Mouse (Mus musculus): Measurements from ENCODE around the gene Snapin. TPM values are rescaled to one million over a fixed set of nuclear protein-coding genes. Genes with fewer than 3 reads are reported as not detected.

The Snapin gene
- total RNA-seq, 2 experiments from 2014 or later, result 55.9 to 62.7 TPM

- intact Hi-C loops (cut with DNase I), result no loop called here
- DNase-seq, result no peak
Measured at GRCm38 (mm10) chr3:90461935-90462334, 28.9 kb downstream of the Snapin start.

DNA sequence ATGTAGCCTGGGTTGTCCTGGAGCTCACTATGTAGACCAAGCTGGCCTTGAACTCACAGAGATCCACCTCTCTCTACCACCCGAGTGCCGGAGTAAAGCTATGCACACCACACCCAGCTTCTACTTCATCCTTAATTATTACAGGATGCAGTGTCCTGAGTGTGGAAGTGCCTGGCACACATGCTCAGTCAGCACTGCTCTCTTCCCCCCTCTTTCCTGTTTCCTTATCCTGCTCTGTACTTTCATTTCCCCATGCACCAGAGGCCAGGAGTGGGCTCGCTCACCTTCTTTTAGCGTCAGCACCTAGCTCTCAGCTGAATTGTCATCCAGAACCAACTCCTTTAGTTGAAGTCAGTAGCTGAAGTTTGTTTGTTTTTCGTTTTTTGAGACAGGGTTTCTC, 30.5 kb downstream of the Snapin start:
- intact Hi-C loops (cut with DNase I), result no loop called here

GRCm38 (mm10) chr3:90459727-90460126, 31.1 kb downstream of the Snapin start:
- intact Hi-C loops (cut with DNase I), result no loop called here
- DNase-seq, result no peak

More for the DNA sequence above, 30.5 kb downstream of the Snapin start:
- no peak for DNase-seq

DNA sequence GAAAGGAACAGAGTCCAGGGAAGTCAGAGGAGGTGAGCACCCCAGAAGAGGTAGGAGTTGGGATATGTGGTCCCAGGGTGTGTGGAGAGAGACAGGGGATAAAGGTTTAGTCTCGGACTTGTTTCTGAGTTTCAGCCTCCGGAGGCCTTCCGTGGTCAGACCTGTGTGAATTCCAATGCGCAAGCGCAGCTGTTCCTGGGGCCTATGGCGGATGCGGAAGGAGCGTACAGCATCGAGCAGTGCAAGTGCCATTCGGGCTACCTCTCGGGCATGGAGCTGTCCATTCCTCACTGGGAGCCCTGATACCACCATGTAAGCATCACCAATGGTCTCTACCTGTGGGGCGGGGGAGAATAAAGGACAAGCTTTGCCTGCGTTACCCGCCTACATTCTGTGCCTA, 35.9 kb downstream of the Snapin start:
- no peak for DNase-seq
- intact Hi-C loops (cut with DNase I), result no loop called here

DNA sequence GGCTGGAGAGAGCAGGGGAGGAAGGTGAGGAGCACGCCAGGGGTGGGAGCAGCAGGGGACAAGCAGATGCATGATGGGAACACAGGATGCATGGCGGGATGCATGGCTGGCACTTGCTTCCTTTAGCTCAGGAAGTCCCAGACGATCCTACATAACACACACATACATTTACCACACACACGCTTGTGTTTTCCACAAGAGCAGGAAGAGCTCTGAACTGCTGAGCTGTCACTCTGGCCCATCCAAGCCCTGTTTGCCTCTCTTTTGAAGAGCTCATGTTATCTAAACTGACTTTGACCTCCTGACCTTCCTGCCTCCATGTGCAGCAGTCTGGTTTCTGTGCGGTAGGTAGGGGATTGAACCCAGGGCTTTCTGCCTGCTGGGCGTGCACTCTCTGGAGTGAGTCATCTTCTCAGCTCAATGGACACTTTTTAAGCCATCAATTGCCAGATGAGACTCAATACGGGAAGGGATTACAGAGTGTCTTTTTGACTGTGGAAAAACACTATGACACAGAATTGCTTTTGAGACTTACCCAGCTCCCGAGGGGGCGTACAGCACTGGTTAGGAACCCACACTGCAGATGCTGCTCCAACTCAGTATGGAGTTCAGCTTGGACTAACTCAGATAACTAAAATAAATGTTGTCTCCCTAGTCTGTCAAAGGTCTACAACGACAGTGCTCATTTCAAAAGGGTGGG, 39.3 kb downstream of the Snapin start:
- intact Hi-C loops (cut with DNase I), result no loop called here
- peak in 1 of 2 experiments; percentile 17 for DNase-seq

GRCm38 (mm10) chr3:90450874-90451273, 40.0 kb downstream of the Snapin start:
- intact Hi-C loops (cut with DNase I), result no loop called here
- DNase-seq, result no peak

DNA sequence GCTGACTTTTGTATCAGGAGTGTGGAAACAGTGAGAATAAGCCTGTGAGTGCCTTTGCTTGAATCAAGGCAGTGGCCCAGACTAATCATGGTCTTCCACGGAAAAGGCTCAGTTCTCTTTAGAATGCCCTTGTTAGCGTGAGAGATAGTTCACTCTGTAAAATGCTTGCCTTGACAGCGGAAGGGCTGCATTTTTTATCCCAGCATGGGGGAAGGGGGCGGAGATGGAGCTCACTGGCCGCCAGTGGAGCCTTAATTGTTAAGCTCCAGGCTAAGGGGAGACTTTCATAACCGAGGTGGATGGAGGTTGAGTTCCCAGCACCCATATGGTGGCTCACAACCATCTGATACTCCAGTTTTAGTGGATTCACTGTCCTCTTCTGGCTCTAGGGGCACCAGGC, 42.2 kb downstream of the Snapin start:
- no peak for DNase-seq
- intact Hi-C loops (cut with DNase I), result loop anchor here (1.0 kb wide), 1 partner anchor 17 kb away; the partner anchor contains the start of gene Npr1

GRCm38 (mm10) chr3:90447123-90447494, 43.7 kb downstream of the Snapin start:
- intact Hi-C loops (cut with DNase I), result no loop called here
- DNase-seq, result peak in 1 of 2 experiments; percentile 32

GRCm38 (mm10) chr3:90446389-90447122, 44.3 kb downstream of the Snapin start:
- peak; percentile 92 to 93 for DNase-seq
- intact Hi-C loops (cut with DNase I), result loop anchor here (1.0 kb wide), 1 partner anchor 13 kb away; the partner anchor contains the start of gene Ints3

GRCm38 (mm10) chr3:90445417-90446200, 45.2 kb downstream of the Snapin start:
- intact Hi-C loops (cut with DNase I), result loop anchor here (1.0 kb wide), 1 partner anchor 12 kb away; the partner anchor contains the start of gene Ints3
- DNase-seq, result peak; percentile 37 to 48

DNA sequence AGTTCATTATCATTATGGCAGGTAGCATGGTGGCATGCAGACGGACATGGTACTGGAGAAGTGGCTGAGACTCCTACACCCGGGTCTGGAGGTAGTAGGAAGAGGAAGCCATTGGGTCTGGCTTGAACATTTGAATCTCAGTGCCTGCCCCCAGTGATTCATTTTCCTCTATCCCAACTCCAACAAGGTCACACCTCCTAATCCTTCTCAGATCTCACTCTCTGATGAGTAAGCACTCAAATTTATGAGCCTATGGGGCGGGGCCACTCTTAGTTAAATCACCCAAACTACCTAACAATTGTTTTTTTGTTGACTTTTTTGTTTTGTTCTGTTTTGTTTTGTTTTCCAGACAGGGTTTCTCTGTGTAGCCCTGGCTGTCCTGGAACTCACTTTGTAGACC, 46.9 kb downstream of the Snapin start:
- intact Hi-C loops (cut with DNase I), result no loop called here

DNA sequence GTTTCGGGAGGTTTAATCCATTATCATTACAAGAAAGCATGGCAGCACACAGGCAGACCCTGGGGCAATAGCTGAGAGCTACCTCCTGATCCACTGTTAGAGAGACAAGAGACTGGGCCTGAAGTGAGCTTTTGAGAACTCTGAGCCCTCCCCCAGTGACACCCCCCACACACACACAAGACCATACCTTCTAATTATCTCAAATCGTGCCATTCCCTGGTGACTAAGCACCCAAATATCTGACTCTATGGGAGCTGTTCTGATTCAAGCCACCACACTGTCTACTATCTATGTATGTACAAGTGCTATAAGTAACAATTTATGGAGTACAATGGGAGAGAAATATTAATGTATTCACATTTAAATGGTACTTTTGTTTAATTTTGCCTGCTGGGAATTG, 50.1 kb downstream of the Snapin start:
- intact Hi-C loops (cut with DNase I), result no loop called here
- DNase-seq, result no peak

More for the DNA sequence above, 46.9 kb downstream of the Snapin start:
- no peak for DNase-seq

Other genes starting within 250 kb of the Snapin start
- under 1 TPM; 0.26 to 0.45 TPM for gene Creb3l4, start 247.5 kb downstream of the Snapin start, total RNA-seq (2021)
- 100 to 1,000 TPM; 105 to 110 TPM for gene Slc39a1, start 242.9 kb downstream of the Snapin start, total RNA-seq (2021)
- gene Crtc2, start 236.9 kb downstream of the Snapin start, total RNA-seq (2021), result 10 to 100 TPM; 21.1 to 26.9 TPM
- gene Dennd4b, start 225.8 kb downstream of the Snapin start, total RNA-seq (2021), result 10 to 100 TPM; 16.8 to 19.7 TPM
- gene Gatad2b, start 197.9 kb downstream of the Snapin start, total RNA-seq (2021), result 10 to 100 TPM; 56.6 to 59.5 TPM
- gene Slc27a3, start 101.1 kb downstream of the Snapin start, total RNA-seq (2021), result 1 to 10 TPM; 1.9 to 3.3 TPM
- 10 to 100 TPM; 24.4 to 28.3 TPM for gene Ints3, start 57.4 kb downstream of the Snapin start, total RNA-seq (2021)
- 10 to 100 TPM; 35.4 to 37.8 TPM for gene Npr1, start 25.2 kb downstream of the Snapin start, total RNA-seq (2021)
- gene Ilf2, start 14.9 kb downstream of the Snapin start, total RNA-seq (2021), result 10 to 100 TPM; 55.3 to 57.5 TPM
- 100 to 1,000 TPM; 126 to 128 TPM for gene Chtop, start 18.5 kb upstream of the Snapin start, total RNA-seq (2021)
- 100 to 1,000 TPM; 418 to 437 TPM for gene S100a1, start 23.4 kb upstream of the Snapin start, total RNA-seq (2021)
- 10 to 100 TPM; 40.6 to 42.3 TPM for gene S100a13, start 23.4 kb upstream of the Snapin start, total RNA-seq (2021)
- not detected for gene S100a14, start 35.8 kb upstream of the Snapin start, total RNA-seq (2021)
- gene S100a16, start 46.2 kb upstream of the Snapin start, total RNA-seq (2021), result 100 to 1,000 TPM; 108 to 126 TPM
- not detected for gene S100a3, start 69.5 kb upstream of the Snapin start, total RNA-seq (2021)
- not detected for gene S100a2, start 99.2 kb upstream of the Snapin start, total RNA-seq (2021)
- gene Gm42674, start 110.9 kb upstream of the Snapin start, total RNA-seq (2021), result not detected
- gene S100a4, start 112.7 kb upstream of the Snapin start, total RNA-seq (2021), result 10 to 100 TPM; 10.3 to 11.7 TPM
- gene S100a5, start 117.5 kb upstream of the Snapin start, total RNA-seq (2021), result not detected
- 10 to 100 TPM; 81.8 to 85.3 TPM for gene S100a6, start 121.8 kb upstream of the Snapin start, total RNA-seq (2021)
- gene S100a7a, start 163.0 kb upstream of the Snapin start, total RNA-seq (2021), result under 1 TPM in 1 of 2 experiments, not detected in 1; 0.20 TPM
- 1 to 10 TPM; 3.7 to 4.7 TPM for gene S100a8, start 177.9 kb upstream of the Snapin start, total RNA-seq (2021)
- gene S100a9, start 204.7 kb upstream of the Snapin start, total RNA-seq (2021), result 1 to 10 TPM; 5.2 to 6.7 TPM
- gene Pglyrp4, start 235.9 kb upstream of the Snapin start, total RNA-seq (2021), result not detected